Mouse (Mus musculus) lung, postnatal 0 days (tissue): Measurements from ENCODE around the gene Gm45213.

ENCODE experiments used
- CTCF ChIP-seq: IDR thresholded peaks from 2 replicates; pipeline ENCODE4 v1.5.1; 2016; ENCODE audit warnings: antibody characterized with exemption, mild to moderate bottlenecking
- EP300 ChIP-seq: IDR thresholded peaks from 2 replicates; pipeline ENCODE4 v1.6.1; 2016; ENCODE audit warnings: antibody characterized with exemption, mild to moderate bottlenecking, control low read depth

DNA sequence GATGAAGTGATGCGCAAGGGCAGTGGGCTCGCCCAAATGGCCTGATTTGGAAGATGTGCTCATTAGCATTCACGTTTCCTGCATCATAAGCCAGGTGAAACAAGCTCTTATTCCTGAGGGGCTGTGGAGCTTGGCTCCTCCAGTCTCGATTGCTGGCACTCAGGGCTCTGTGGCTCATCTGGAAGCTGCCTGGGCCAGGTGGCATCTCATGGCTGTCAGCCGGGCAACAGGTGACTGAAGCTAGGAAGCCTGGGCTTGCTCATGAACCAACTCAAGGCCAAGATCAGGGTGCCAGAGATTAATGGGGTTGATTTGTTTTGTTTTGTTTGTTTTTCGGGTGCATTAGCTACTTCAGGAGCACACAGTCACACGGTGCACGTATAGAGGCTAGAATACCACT lies 49.3 kb downstream of the Gm45213 start:
- no peak for TF ChIP-seq CTCF
- TF ChIP-seq EP300 = no peak
